11 mouse cellular contexts compared by ENCODE assay signal in the genomic region with DNA sequence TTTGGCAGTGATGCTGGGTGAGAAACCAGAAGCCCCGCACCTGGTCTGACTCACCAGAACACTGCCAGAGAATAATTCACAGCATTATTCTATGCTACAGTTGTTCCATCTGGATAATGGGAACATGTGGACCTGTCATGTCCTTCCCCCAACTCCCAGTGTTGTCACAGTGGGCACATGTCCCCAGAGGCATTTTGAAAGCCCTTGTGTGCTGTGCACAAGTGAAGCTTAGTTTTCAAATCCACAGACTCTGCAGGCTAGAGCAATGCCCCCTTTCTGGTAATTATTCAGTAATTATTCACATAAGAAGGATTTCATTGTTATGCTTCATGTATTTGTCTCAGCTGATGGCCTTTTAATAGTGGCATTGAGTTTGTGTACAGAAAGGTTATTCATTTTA.
DNase-seq lines count a peak whose midpoint lies in the region; ATAC-seq and TF ChIP-seq lines count a peak whose summit lies in the region.
"Had no signal": no experiment of that assay in that cellular context is flagged by ENCODE, and none has a peak within 500 bp of the region (broad histone marks: within the 10 kb centered on the region; RNA-seq: fewer than 3 reads in every experiment).

No protein-coding gene starts in this region.

- no peaks in the 10 kb centered on the region for H3K36me3 ChIP-seq in embryonic facial prominence, embryonic 13.5 days
- H3K36me3 ChIP-seq in hindbrain, postnatal 0 days (ENCODE audit: insufficient read depth, low read length): no peaks in the 10 kb centered on the region
- H3K36me3 ChIP-seq: midbrain, embryonic 15.5 days had no signal

- TF ChIP-seq CTCF in brain, embryonic 14.5 days (IDR thresholded peaks at IDR 0.05; ENCODE audit: borderline replicate concordance, extremely low read depth, insufficient read depth, insufficient read length): no peak
- no peak for TF ChIP-seq CTCF in hindbrain, postnatal 0 days (IDR thresholded peaks at IDR 0.05; ENCODE audit: low read depth)

- H3K4me1 ChIP-seq in embryonic facial prominence, embryonic 13.5 days: peaks cover 21% of the 10 kb centered on the region
- no peaks in the 10 kb centered on the region for H3K4me1 ChIP-seq in hindbrain, postnatal 0 days (ENCODE audit: insufficient read depth, low read length)
- H3K4me1 ChIP-seq: midbrain, embryonic 15.5 days had no signal

- no peaks in the 10 kb centered on the region for H3K27me3 ChIP-seq in embryonic facial prominence, embryonic 13.5 days
- no peaks in the 10 kb centered on the region for H3K27me3 ChIP-seq in hindbrain, postnatal 0 days (ENCODE audit: insufficient read depth, low read length)
- H3K27me3 ChIP-seq: midbrain, embryonic 15.5 days had no signal

- ATAC-seq in embryonic facial prominence, embryonic 13.5 days (ENCODE audit: insufficient number of reproducible peaks, insufficient read depth, low FRiP score, low TSS enrichment, low read depth): peak; percentile 34; the same call in 1 of the 2 replicates
- ATAC-seq in hindbrain, postnatal 0 days: peak; percentile 49; the same call in 1 of the 2 replicates
- ATAC-seq in megakaryocyte, adult 5-6 weeks (ENCODE audit: poor library complexity, severe bottlenecking): no peak
- no peak for ATAC-seq in megakaryocyte-erythroid progenitor cell, adult 5-6 weeks (replicated peaks; ENCODE audit: low FRiP score, low TSS enrichment, poor library complexity, severe bottlenecking)
- ATAC-seq: midbrain, embryonic 15.5 days had no signal

- no peak overlapping the region for H3K4me3 ChIP-seq in embryonic facial prominence, embryonic 13.5 days
- H3K4me3 ChIP-seq in hindbrain, postnatal 0 days (ENCODE audit: low read length): no peak overlapping the region
- H3K4me3 ChIP-seq: erythroblast, embryonic 14.5 days; midbrain, embryonic 15.5 days had no signal

- no peak for TF ChIP-seq POLR2A in brain, embryonic 14.5 days (IDR thresholded peaks at IDR 0.05; ENCODE audit: borderline replicate concordance, extremely low read depth, insufficient read depth, insufficient read length, poor library complexity, severe bottlenecking)

- 82% methylated on average over 1 of the region's 1 CpGs for WGBS in embryonic facial prominence, embryonic 13.5 days
- 67% methylated on average over 1 of the region's 1 CpGs for WGBS in hindbrain, postnatal 0 days

- H3K4me2 ChIP-seq in embryonic facial prominence, embryonic 13.5 days: no peak overlapping the region
- no peak overlapping the region for H3K4me2 ChIP-seq in hindbrain, postnatal 0 days (ENCODE audit: low read depth, low read length)
- H3K4me2 ChIP-seq: midbrain, embryonic 15.5 days had no signal

- no peaks in the 10 kb centered on the region for H3K9me3 ChIP-seq in embryonic facial prominence, embryonic 13.5 days
- H3K9me3 ChIP-seq in hindbrain, postnatal 0 days (ENCODE audit: low read length): no peaks in the 10 kb centered on the region
- H3K9me3 ChIP-seq: midbrain, embryonic 15.5 days had no signal

- H3K9ac ChIP-seq in embryonic facial prominence, embryonic 13.5 days: no peak overlapping the region
- H3K9ac ChIP-seq in hindbrain, postnatal 0 days (replicated peaks; ENCODE audit: low read length): no peak overlapping the region
- H3K9ac ChIP-seq: midbrain, embryonic 15.5 days had no signal

- peak; percentile 43 for DNase-seq in layer of hippocampus, adult 11-12 months (ENCODE audit: low spot score)
- DNase-seq in layer of hippocampus, postnatal 25 days (ENCODE audit: extremely low spot score in 1 of 2, low spot score in 1 of 2): no peak
- peak; percentile 93 for DNase-seq in brain, embryonic 14.5 days (ENCODE audit: low read depth)
- DNase-seq in hindbrain, postnatal 0 days (ENCODE audit: low spot score): peak; percentile 34
- DNase-seq: kidney, postnatal 36 days; thymus, postnatal 14 days had no signal

- H3K27ac ChIP-seq in embryonic facial prominence, embryonic 13.5 days: 0 out of 2 replicates have a peak overlapping the region, but pooled peaks have one; percentile 28
- H3K27ac ChIP-seq in hindbrain, postnatal 0 days: no peak overlapping the region
- H3K27ac ChIP-seq: midbrain, embryonic 15.5 days had no signal

Comparison
In these comparisons a context has a peak if more than half of its experiments do, and no peak if none do; other contexts are left out.
1. DNase-seq: peak in layer of hippocampus, adult 11-12 months (single experiment), brain, embryonic 14.5 days (single experiment) and hindbrain, postnatal 0 days (single experiment); none in layer of hippocampus, postnatal 25 days (0 of 2).
2. ATAC-seq: peak in embryonic facial prominence, embryonic 13.5 days (single experiment) and hindbrain, postnatal 0 days (single experiment); none in megakaryocyte, adult 5-6 weeks (single experiment) and megakaryocyte-erythroid progenitor cell, adult 5-6 weeks (single experiment).